Mouse (Mus musculus) E14TG2a.4 (cell line): Measurements from ENCODE around the gene Lrrfip1.

Source experiments
- H3K27me3 ChIP-seq: 2 replicates; pipeline ENCODE4 v1.6.1; 2014; ENCODE audit warnings: low read length, control low read depth; ENCODE audit not compliant: insufficient read depth
- H3K36me3 ChIP-seq: 2 replicates; pipeline ENCODE4 v1.6.1; 2014; ENCODE audit warnings: low read length, control low read depth; ENCODE audit not compliant: insufficient read depth
- H3K4me1 ChIP-seq: replicated peaks from 2 replicates; pipeline ENCODE4 v1.6.1; 2014; ENCODE audit warnings: low read depth, low read length, control low read depth
- H3K4me3 ChIP-seq: replicated peaks from 2 replicates; pipeline ENCODE4 v1.5.1; 2014; ENCODE audit warnings: mild to moderate bottlenecking, low read length
- H3K9me3 ChIP-seq: 2 replicates; pipeline ENCODE4 v1.6.1; 2014; ENCODE audit warnings: low read length, control low read depth
- CTCF ChIP-seq: conservative IDR thresholded peaks from 2 replicates; pipeline ENCODE4 v1.5.1; 2014; ENCODE audit warnings: low read length
- NANOG ChIP-seq: IDR thresholded peaks from 2 replicates; pipeline ENCODE4 v1.6.1; 2014; ENCODE audit warnings: borderline replicate concordance, low read length, mixed read lengths
- POU5F1 ChIP-seq: IDR thresholded peaks from 2 replicates; pipeline ENCODE4 v1.6.1; 2014; ENCODE audit warnings: low read length, borderline replicate concordance

Gene Lrrfip1

DNA sequence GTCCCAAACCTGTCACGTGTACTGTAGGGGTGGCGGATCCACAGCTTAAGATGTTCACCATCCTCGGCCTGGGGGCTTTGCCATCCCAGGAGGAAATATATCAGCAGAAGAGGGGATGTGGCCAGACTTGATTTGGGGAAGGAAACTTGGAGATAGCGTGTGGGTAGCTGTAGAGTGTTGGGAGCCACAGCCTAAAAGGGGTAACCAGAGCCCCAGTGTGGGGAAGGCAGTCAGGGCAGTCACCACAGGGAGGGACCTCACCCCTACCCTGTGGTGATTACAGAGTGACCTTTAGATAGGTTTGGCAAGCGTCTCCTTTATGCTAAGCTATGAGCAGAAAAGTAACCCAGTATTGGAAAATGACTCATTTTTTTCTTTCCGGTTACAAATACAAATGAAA lies 71.0 kb downstream of the Lrrfip1 start:
- H3K36me3 ChIP-seq = no peaks in the 10 kb centered on the region
- H3K9me3 ChIP-seq = no peaks in the 10 kb centered on the region
- H3K4me1 ChIP-seq = peaks cover 4% of the 10 kb centered on the region; the same call in 1 of the 2 replicates
- TF ChIP-seq CTCF (no peak), POU5F1 (no peak), NANOG (no peak)
- H3K4me3 ChIP-seq = no peak overlapping the region
- H3K27me3 ChIP-seq = no peaks in the 10 kb centered on the region

DNA sequence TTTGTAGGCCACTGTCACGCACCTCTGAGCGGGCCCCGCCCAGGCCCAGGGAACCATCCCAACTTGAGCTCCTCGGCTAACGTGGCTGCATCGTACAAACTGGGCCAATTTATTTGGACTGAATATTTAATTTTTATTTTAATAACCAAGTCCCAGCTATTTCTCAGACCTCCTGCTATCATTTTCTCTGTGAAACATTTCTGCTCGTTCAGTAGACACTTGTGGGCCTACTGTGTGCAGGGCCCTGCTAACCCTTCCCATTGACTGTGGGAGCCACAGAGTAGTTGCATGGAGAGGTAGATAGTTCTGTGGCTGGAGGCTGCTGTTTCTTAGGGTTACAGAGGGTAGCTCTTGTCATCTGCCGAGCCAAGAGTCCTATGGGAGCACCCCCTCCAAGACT lies 72.0 kb downstream of the Lrrfip1 start:
- H3K27me3 ChIP-seq = no peaks in the 10 kb centered on the region

DNA sequence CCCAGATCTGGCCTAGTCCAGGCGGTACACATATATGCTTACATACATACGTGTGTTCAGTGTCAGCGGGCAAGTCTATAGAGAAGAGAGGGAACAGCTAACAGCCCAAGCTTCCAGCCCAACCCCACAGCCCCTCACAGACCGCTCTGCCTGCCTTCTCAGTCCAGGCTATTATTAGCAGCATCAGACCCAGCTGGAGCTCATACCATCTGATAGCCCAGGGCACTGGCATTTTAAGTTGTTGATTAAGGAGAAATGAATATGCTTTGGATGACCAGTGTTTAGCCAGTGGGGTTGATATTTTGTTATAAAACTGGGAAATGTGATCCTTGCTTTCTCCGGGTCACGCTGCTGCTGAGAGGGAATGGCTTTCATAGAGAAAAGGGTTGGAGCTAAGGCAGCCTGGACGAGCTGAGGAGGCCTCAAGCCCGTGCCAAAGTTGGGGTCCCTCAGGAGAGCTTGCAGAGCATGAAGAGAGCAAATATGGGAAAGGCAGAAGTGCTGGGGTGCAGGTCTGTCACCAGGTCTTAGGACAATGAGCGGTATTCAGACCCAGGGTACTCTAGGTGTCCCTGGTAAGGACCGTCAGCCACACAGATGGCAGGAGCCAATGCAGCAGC lies 73.2 kb downstream of the Lrrfip1 start:
- TF ChIP-seq NANOG (no peak), POU5F1 (no peak), CTCF (no peak)
- no peaks in the 10 kb centered on the region for H3K27me3 ChIP-seq
- no peaks in the 10 kb centered on the region for H3K36me3 ChIP-seq
- no peak overlapping the region for H3K4me3 ChIP-seq
- H3K9me3 ChIP-seq = no peaks in the 10 kb centered on the region
- H3K4me1 ChIP-seq = peaks cover 8% of the 10 kb centered on the region; the same call in 1 of the 2 replicates

More for the DNA sequence above, 72.0 kb downstream of the Lrrfip1 start:
- H3K4me3 ChIP-seq = no peak overlapping the region
- TF ChIP-seq NANOG (no peak), POU5F1 (no peak), CTCF (no peak)
- H3K4me1 ChIP-seq = peaks cover 4% of the 10 kb centered on the region; the same call in 1 of the 2 replicates
- H3K36me3 ChIP-seq = no peaks in the 10 kb centered on the region
- H3K9me3 ChIP-seq = no peaks in the 10 kb centered on the region

- no peak for TF ChIP-seq CTCF
- TF ChIP-seq NANOG = no peak
- TF ChIP-seq POU5F1 = no peak
- no peaks in the 10 kb centered on the region for H3K9me3 ChIP-seq
These were observed 78.4 kb downstream of the Lrrfip1 start for GRCm38 (mm10) chr1:91076946-91077345.

GRCm38 (mm10) chr1:91077456-91077855 lies 78.9 kb downstream of the Lrrfip1 start:
- no peak for TF ChIP-seq NANOG
- no peaks in the 10 kb centered on the region for H3K9me3 ChIP-seq
- no peak overlapping the region for H3K4me3 ChIP-seq
- no peaks in the 10 kb centered on the region for H3K36me3 ChIP-seq
- H3K4me1 ChIP-seq = peaks cover 7% of the 10 kb centered on the region; the same call in 1 of the 2 replicates
- no peaks in the 10 kb centered on the region for H3K27me3 ChIP-seq

More at GRCm38 (mm10) chr1:91076946-91077345, 78.4 kb downstream of the Lrrfip1 start:
- H3K27me3 ChIP-seq = no peaks in the 10 kb centered on the region
- peaks cover 7% of the 10 kb centered on the region; the same call in 1 of the 2 replicates for H3K4me1 ChIP-seq
- H3K36me3 ChIP-seq = no peaks in the 10 kb centered on the region
- no peak overlapping the region for H3K4me3 ChIP-seq

- TF ChIP-seq POU5F1 (no peak), NANOG (no peak), CTCF (no peak)
- Histone ChIP-seq H3K4me3 (no peak overlapping the region), H3K27me3 (no peaks in the 10 kb centered on the region), H3K36me3 (no peaks in the 10 kb centered on the region), H3K4me1 (peaks cover 7% of the 10 kb centered on the region; the same call in 1 of the 2 replicates), H3K9me3 (no peaks in the 10 kb centered on the region)
These were observed 79.4 kb downstream of the Lrrfip1 start for GRCm38 (mm10) chr1:91077980-91078379.

GRCm38 (mm10) chr1:91079740-91080422 lies 81.3 kb downstream of the Lrrfip1 start:
- H3K4me1 ChIP-seq = peaks cover 7% of the 10 kb centered on the region; the same call in 1 of the 2 replicates
- H3K27me3 ChIP-seq = no peaks in the 10 kb centered on the region
- TF ChIP-seq CTCF (no peak), POU5F1 (no peak), NANOG (no peak)
- no peaks in the 10 kb centered on the region for H3K9me3 ChIP-seq
- H3K4me3 ChIP-seq = no peak overlapping the region
- H3K36me3 ChIP-seq = no peaks in the 10 kb centered on the region

DNA sequence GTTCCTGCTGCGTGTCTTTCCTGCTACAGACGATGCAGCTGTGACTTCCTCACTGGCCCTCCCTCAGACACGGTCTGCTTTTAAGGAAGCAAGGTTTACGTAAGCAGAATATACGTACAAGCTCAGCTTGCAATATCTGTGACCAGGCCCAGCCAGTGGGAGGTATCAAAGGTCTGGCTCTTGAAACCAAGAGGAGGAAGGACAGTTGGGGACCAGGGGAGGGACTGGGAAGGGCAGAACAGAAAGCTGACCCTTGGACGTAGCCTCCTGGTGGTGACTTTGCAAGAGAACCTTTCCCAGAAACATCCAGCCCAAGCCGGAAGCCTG lies 81.8 kb downstream of the Lrrfip1 start:
- Histone ChIP-seq H3K4me3 (no peak overlapping the region), H3K4me1 (peaks cover 7% of the 10 kb centered on the region; the same call in 1 of the 2 replicates), H3K27me3 (no peaks in the 10 kb centered on the region), H3K9me3 (no peaks in the 10 kb centered on the region), H3K36me3 (no peaks in the 10 kb centered on the region)
- TF ChIP-seq NANOG (no peak), CTCF (no peak), POU5F1 (no peak)
